Mouse (Mus musculus) c-Kit-positive CD71-positive TER-119-positive erythroid progenitor cells, embryonic 14.5 days (primary cell): ENCODE data around the gene Fli1.

Experiments used
- DNase-seq: peaks from one replicate; pipeline ENCODE4 v3.0.0-alpha.2; 2013; ENCODE audit warnings: low spot score

Gene Fli1

GRCm38 (mm10) chr9:32542212-32543039, at the start of gene Fli1:
Gene Fli1, minus strand, starts transcription at chr9:32542861.
- no peak for DNase-seq

GRCm38 (mm10) chr9:32591732-32592582, 49.3 kb upstream of the Fli1 start:
- DNase-seq, result peak; percentile 78

GRCm38 (mm10) chr9:32590571-32590970, 47.9 kb upstream of the Fli1 start:
- no peak for DNase-seq

GRCm38 (mm10) chr9:32589900-32590299, 47.2 kb upstream of the Fli1 start:
- DNase-seq, result peak; percentile 69

GRCm38 (mm10) chr9:32585357-32585756, 42.7 kb upstream of the Fli1 start:
- no peak for DNase-seq

- DNase-seq, result no peak
Observed at GRCm38 (mm10) chr9:32583905-32584304, 41.2 kb upstream of the Fli1 start.

GRCm38 (mm10) chr9:32581851-32582573, 39.4 kb upstream of the Fli1 start:
- no peak for DNase-seq

GRCm38 (mm10) chr9:32578411-32578810, 35.8 kb upstream of the Fli1 start:
- DNase-seq, result no peak

- no peak for DNase-seq
Observed at GRCm38 (mm10) chr9:32573638-32574037, 31.0 kb upstream of the Fli1 start.

- no peak for DNase-seq
Observed at GRCm38 (mm10) chr9:32571676-32572075, 29.0 kb upstream of the Fli1 start.

GRCm38 (mm10) chr9:32570547-32570946, 27.9 kb upstream of the Fli1 start:
- no peak for DNase-seq

GRCm38 (mm10) chr9:32569261-32569660, 26.6 kb upstream of the Fli1 start:
- no peak for DNase-seq

- no peak for DNase-seq
Observed at GRCm38 (mm10) chr9:32567603-32568002, 24.9 kb upstream of the Fli1 start.

GRCm38 (mm10) chr9:32565309-32565708, 22.6 kb upstream of the Fli1 start:
- no peak for DNase-seq

- DNase-seq, result no peak
Observed at GRCm38 (mm10) chr9:32562837-32563236, 20.2 kb upstream of the Fli1 start.

- DNase-seq, result no peak
Observed at GRCm38 (mm10) chr9:32562409-32562808, 19.7 kb upstream of the Fli1 start.

- DNase-seq, result no peak
Observed at GRCm38 (mm10) chr9:32561190-32561890, 18.7 kb upstream of the Fli1 start.

GRCm38 (mm10) chr9:32559859-32560258, 17.2 kb upstream of the Fli1 start:
- DNase-seq, result peak; percentile 44

GRCm38 (mm10) chr9:32559454-32559853, 16.8 kb upstream of the Fli1 start:
- DNase-seq, result no peak

- DNase-seq, result no peak
Observed at GRCm38 (mm10) chr9:32556313-32556712, 13.7 kb upstream of the Fli1 start.

GRCm38 (mm10) chr9:32555279-32555678, 12.6 kb upstream of the Fli1 start:
- no peak for DNase-seq

- no peak for DNase-seq
Observed at GRCm38 (mm10) chr9:32550541-32550940, 7.9 kb upstream of the Fli1 start.
